In genomic region chr3:90432811-90433219, GRCm38 (mm10) we compare ENCODE assay signal across 8 mouse cellular contexts. TPM values are rescaled to one million over a fixed set of nuclear protein-coding genes. Genes with fewer than 3 reads are reported as not detected.
DNase-seq lines count a peak whose midpoint lies in the region; ATAC-seq and TF ChIP-seq lines count a peak whose summit lies in the region.

No protein-coding gene starts in this region.

- H3K9ac ChIP-seq in forebrain, embryonic 13.5 days: peak overlapping the region; percentile 93
- H3K9ac ChIP-seq in intestine, embryonic 15.5 days: peak overlapping the region; percentile 95
- peak overlapping the region; percentile 87 for H3K9ac ChIP-seq in limb, embryonic 15.5 days
- peak overlapping the region; percentile 88 for H3K9ac ChIP-seq in midbrain, embryonic 14.5 days (replicated peaks; ENCODE audit: low read length)

- no peak for TF ChIP-seq POLR2A in bone marrow macrophage, adult 2 months (IDR thresholded peaks at IDR 0.05; ENCODE audit: borderline replicate concordance, low read depth, low read length)

- H3K9me3 ChIP-seq in forebrain, embryonic 13.5 days (replicated peaks): no peaks in the 10 kb centered on the region
- H3K9me3 ChIP-seq in intestine, embryonic 15.5 days: no peaks in the 10 kb centered on the region
- no peaks in the 10 kb centered on the region for H3K9me3 ChIP-seq in limb, embryonic 15.5 days
- H3K9me3 ChIP-seq in midbrain, embryonic 14.5 days (ENCODE audit: control insufficient read depth, low read length): no peaks in the 10 kb centered on the region

- peak overlapping the region; percentile 72 for H3K4me3 ChIP-seq in bone marrow macrophage, adult 2 months (ENCODE audit: insufficient read depth, low read length)
- peak overlapping the region; percentile 65 for H3K4me3 ChIP-seq in forebrain, embryonic 13.5 days
- H3K4me3 ChIP-seq in intestine, embryonic 15.5 days (replicated peaks): peak overlapping the region; percentile 71
- peak overlapping the region; percentile 72 for H3K4me3 ChIP-seq in limb, embryonic 15.5 days
- peak overlapping the region; percentile 81 for H3K4me3 ChIP-seq in midbrain, embryonic 14.5 days (replicated peaks; ENCODE audit: low read depth, low read length)

- 0 out of 2 replicates have a peak, but pooled peaks cover 4% of the 10 kb centered on the region for H3K36me3 ChIP-seq in forebrain, embryonic 13.5 days (ENCODE audit: poor library complexity, severe bottlenecking)
- no peaks in the 10 kb centered on the region for H3K36me3 ChIP-seq in intestine, embryonic 15.5 days
- no peaks in the 10 kb centered on the region for H3K36me3 ChIP-seq in limb, embryonic 15.5 days
- peaks cover 4% of the 10 kb centered on the region for H3K36me3 ChIP-seq in midbrain, embryonic 14.5 days (ENCODE audit: control insufficient read depth, insufficient read depth, low read length)

- 2% methylated on average over 12 of the region's 12 CpGs for WGBS in forebrain, embryonic 13.5 days
- 0% methylated on average over 12 of the region's 12 CpGs for WGBS in intestine, embryonic 15.5 days
- under 1% methylated on average over 12 of the region's 12 CpGs for WGBS in limb, embryonic 15.5 days
- WGBS in midbrain, embryonic 14.5 days: under 1% methylated on average over 12 of the region's 12 CpGs

- no peak for TF ChIP-seq CTCF in bone marrow macrophage, adult 2 months (IDR thresholded peaks at IDR 0.05; ENCODE audit: low read depth, low read length)

- peak overlapping the region; percentile 90 for H3K27ac ChIP-seq in bone marrow macrophage, adult 2 months (ENCODE audit: insufficient read depth, low read depth, low read length)
- peak overlapping the region; percentile 94 for H3K27ac ChIP-seq in forebrain, embryonic 13.5 days
- H3K27ac ChIP-seq in intestine, embryonic 15.5 days: peak overlapping the region; percentile 97
- H3K27ac ChIP-seq in limb, embryonic 15.5 days: peak overlapping the region; percentile 97
- peak overlapping the region; percentile 94 for H3K27ac ChIP-seq in midbrain, embryonic 14.5 days (replicated peaks; ENCODE audit: low read depth, low read length)

- H3K4me1 ChIP-seq in bone marrow macrophage, adult 2 months (ENCODE audit: control insufficient read depth, insufficient read depth, low read length): peaks cover 24% of the 10 kb centered on the region
- H3K4me1 ChIP-seq in forebrain, embryonic 13.5 days: peaks cover 28% of the 10 kb centered on the region
- H3K4me1 ChIP-seq in intestine, embryonic 15.5 days (replicated peaks): peaks cover 24% of the 10 kb centered on the region
- peaks cover 20% of the 10 kb centered on the region for H3K4me1 ChIP-seq in limb, embryonic 15.5 days
- H3K4me1 ChIP-seq in midbrain, embryonic 14.5 days (ENCODE audit: control insufficient read depth, insufficient read depth, low read length): peaks cover 18% of the 10 kb centered on the region

- no peak; the same call in 1 of the 2 replicates for ATAC-seq in forebrain, embryonic 13.5 days
- peak; percentile 34 for ATAC-seq in intestine, embryonic 15.5 days
- ATAC-seq in limb, embryonic 15.5 days (ENCODE audit: insufficient number of reproducible peaks, low FRiP score, low TSS enrichment, low read depth): no peak
- ATAC-seq in midbrain, embryonic 14.5 days (ENCODE audit: low FRiP score, low TSS enrichment): peak; percentile 18; the same call in 1 of the 2 replicates

- H3K4me2 ChIP-seq in forebrain, embryonic 13.5 days: peak overlapping the region; percentile 98
- H3K4me2 ChIP-seq in intestine, embryonic 15.5 days (replicated peaks): peak overlapping the region; percentile 84
- H3K4me2 ChIP-seq in limb, embryonic 15.5 days: peak overlapping the region; percentile 88
- peak overlapping the region; percentile 94 for H3K4me2 ChIP-seq in midbrain, embryonic 14.5 days (ENCODE audit: low read length)

- no peaks in the 10 kb centered on the region for H3K27me3 ChIP-seq in forebrain, embryonic 13.5 days
- H3K27me3 ChIP-seq in intestine, embryonic 15.5 days (replicated peaks): no peaks in the 10 kb centered on the region
- H3K27me3 ChIP-seq in limb, embryonic 15.5 days: no peaks in the 10 kb centered on the region
- H3K27me3 ChIP-seq in midbrain, embryonic 14.5 days (ENCODE audit: control insufficient read depth, insufficient read depth, low read length): no peaks in the 10 kb centered on the region

- peak; percentile 46 for DNase-seq in right cerebral cortex, adult 18-20 months
- no peak for DNase-seq in right cerebral cortex, postnatal 25 days
- DNase-seq in midbrain, embryonic 14.5 days: peak; percentile 47
- DNase-seq in B cell, adult 2 months: no peak

RNA-seq across cellular contexts. Expression of gene Ints3, which starts 0.6 kb away (rescaled TPM):
- polyA plus RNA-seq in bone marrow macrophage, adult 2 months (2012; ENCODE audit: insufficient read depth, insufficient read length, missing spikeins): 18.9 and 20.4 TPM in 2 replicates
- 27.8 and 29.3 TPM in 2 replicates for polyA plus RNA-seq in forebrain, embryonic 13.5 days (2015; fragmentation: Nextera tagmentation; extraction: Ambion mirVana)
- polyA plus RNA-seq in intestine, embryonic 15.5 days (2015; fragmentation: Nextera tagmentation; extraction: Ambion mirVana): 28.6 and 29.8 TPM in 2 replicates
- 25.6 and 28.0 TPM in 2 replicates for polyA plus RNA-seq in limb, embryonic 15.5 days (2015; fragmentation: Nextera tagmentation; extraction: Ambion mirVana)
- 32.3 and 35.0 TPM in 2 replicates for polyA plus RNA-seq in midbrain, embryonic 14.5 days (2014; fragmentation: Nextera tagmentation; extraction: Ambion mirVana)

RNA-seq across cellular contexts. Expression of gene Npr1, which starts 32.9 kb away (rescaled TPM):
- 0.17 and 0.89 TPM in 2 replicates for polyA plus RNA-seq in bone marrow macrophage, adult 2 months (2012; ENCODE audit: insufficient read depth, insufficient read length, missing spikeins)
- polyA plus RNA-seq in forebrain, embryonic 13.5 days (2015; fragmentation: Nextera tagmentation; extraction: Ambion mirVana): 2.3 and 2.8 TPM in 2 replicates
- 5.7 and 6.2 TPM in 2 replicates for polyA plus RNA-seq in intestine, embryonic 15.5 days (2015; fragmentation: Nextera tagmentation; extraction: Ambion mirVana)
- polyA plus RNA-seq in limb, embryonic 15.5 days (2015; fragmentation: Nextera tagmentation; extraction: Ambion mirVana): 5.4 and 6.7 TPM in 2 replicates
- 0.65 and 2.3 TPM in 2 replicates for polyA plus RNA-seq in midbrain, embryonic 14.5 days (2014; fragmentation: Nextera tagmentation; extraction: Ambion mirVana)

RNA-seq across cellular contexts. Expression of gene Slc27a3, which starts 43.1 kb away (rescaled TPM):
- 0.72 and 0.83 TPM in 2 replicates for polyA plus RNA-seq in bone marrow macrophage, adult 2 months (2012; ENCODE audit: insufficient read depth, insufficient read length, missing spikeins)
- polyA plus RNA-seq in forebrain, embryonic 13.5 days (2015; fragmentation: Nextera tagmentation; extraction: Ambion mirVana): 11.2 and 12.4 TPM in 2 replicates
- polyA plus RNA-seq in intestine, embryonic 15.5 days (2015; fragmentation: Nextera tagmentation; extraction: Ambion mirVana): 10.6 and 12.4 TPM in 2 replicates
- polyA plus RNA-seq in limb, embryonic 15.5 days (2015; fragmentation: Nextera tagmentation; extraction: Ambion mirVana): 36.2 and 37.0 TPM in 2 replicates
- 23.6 and 25.0 TPM in 2 replicates for polyA plus RNA-seq in midbrain, embryonic 14.5 days (2014; fragmentation: Nextera tagmentation; extraction: Ambion mirVana)

RNA-seq across cellular contexts. Expression of gene Ilf2, which starts 43.1 kb away (rescaled TPM):
- 29.3 and 29.8 TPM in 2 replicates for polyA plus RNA-seq in bone marrow macrophage, adult 2 months (2012; ENCODE audit: insufficient read depth, insufficient read length, missing spikeins)
- 367 and 388 TPM in 2 replicates for polyA plus RNA-seq in forebrain, embryonic 13.5 days (2015; fragmentation: Nextera tagmentation; extraction: Ambion mirVana)
- 146 and 157 TPM in 2 replicates for polyA plus RNA-seq in intestine, embryonic 15.5 days (2015; fragmentation: Nextera tagmentation; extraction: Ambion mirVana)
- polyA plus RNA-seq in limb, embryonic 15.5 days (2015; fragmentation: Nextera tagmentation; extraction: Ambion mirVana): 171 and 176 TPM in 2 replicates
- polyA plus RNA-seq in midbrain, embryonic 14.5 days (2014; fragmentation: Nextera tagmentation; extraction: Ambion mirVana): 271 and 282 TPM in 2 replicates

RNA-seq across cellular contexts. Expression of gene Snapin, which starts 58.0 kb away (rescaled TPM):
- polyA plus RNA-seq in bone marrow macrophage, adult 2 months (2012; ENCODE audit: insufficient read depth, insufficient read length, missing spikeins): 96.6 and 101 TPM in 2 replicates
- 73.5 and 76.5 TPM in 2 replicates for polyA plus RNA-seq in forebrain, embryonic 13.5 days (2015; fragmentation: Nextera tagmentation; extraction: Ambion mirVana)
- 69.8 and 74.0 TPM in 2 replicates for polyA plus RNA-seq in intestine, embryonic 15.5 days (2015; fragmentation: Nextera tagmentation; extraction: Ambion mirVana)
- 89.9 and 95.4 TPM in 2 replicates for polyA plus RNA-seq in limb, embryonic 15.5 days (2015; fragmentation: Nextera tagmentation; extraction: Ambion mirVana)
- polyA plus RNA-seq in midbrain, embryonic 14.5 days (2014; fragmentation: Nextera tagmentation; extraction: Ambion mirVana): 89.7 and 92.8 TPM in 2 replicates

Comparison
In these comparisons a context has a peak if more than half of its experiments do, and no peak if none do; other contexts are left out.
1. DNase-seq: peak in right cerebral cortex, adult 18-20 months (single experiment) and midbrain, embryonic 14.5 days (single experiment); none in right cerebral cortex, postnatal 25 days (single experiment) and B cell, adult 2 months (0 of 2).
2. ATAC-seq: peak in intestine, embryonic 15.5 days (single experiment) and midbrain, embryonic 14.5 days (single experiment); none in forebrain, embryonic 13.5 days (single experiment) and limb, embryonic 15.5 days (single experiment).
3. Peak in every context shown above with its lines, with median percentiles within 50 percentile points of each other: H3K27ac ChIP-seq, H3K4me3 ChIP-seq, H3K4me2 ChIP-seq and H3K9ac ChIP-seq.